ENCODE assay signal across 23 mouse cellular contexts in genomic region chr4:70328033-70328432, GRCm38 (mm10).
"Had no signal": no experiment of that assay in that cellular context is flagged by ENCODE, and none has a peak within 500 bp of the region (broad histone marks: within the 10 kb centered on the region; RNA-seq: fewer than 3 reads in every experiment).

No protein-coding gene starts in this region.

- DNase-seq: forebrain, postnatal 0 days; gastrocnemius, postnatal 14 days; gastrocnemius, postnatal 36 days; heart, adult 18-20 months; heart, postnatal 14 days; heart, postnatal 36 days; kidney, adult 11 months; kidney, adult 2 months; kidney, postnatal 36 days; layer of hippocampus, adult 9-11 months; layer of hippocampus, postnatal 36 days; left cerebral cortex, postnatal 4 days had no signal

- H3K36me3 ChIP-seq: heart, embryonic 15.5 days; hindbrain, embryonic 15.5 days had no signal

- H3K9me3 ChIP-seq: heart, embryonic 10.5 days; heart, embryonic 13.5 days; heart, embryonic 15.5 days; hindbrain, embryonic 13.5 days; hindbrain, embryonic 15.5 days; limb, embryonic 13.5 days; limb, embryonic 15.5 days; liver, embryonic 12.5 days had no signal

- H3K4me3 ChIP-seq: heart, embryonic 10.5 days; heart, embryonic 13.5 days; heart, embryonic 15.5 days; hindbrain, embryonic 13.5 days; hindbrain, embryonic 15.5 days; limb, embryonic 13.5 days; limb, embryonic 15.5 days; liver, embryonic 12.5 days had no signal

- H3K9ac ChIP-seq: forebrain, postnatal 0 days; heart, embryonic 13.5 days; heart, embryonic 15.5 days; hindbrain, embryonic 13.5 days; hindbrain, embryonic 15.5 days; limb, embryonic 13.5 days; limb, embryonic 15.5 days; liver, embryonic 12.5 days; liver, embryonic 14.5 days had no signal

- H3K27me3 ChIP-seq: heart, embryonic 13.5 days; heart, embryonic 15.5 days; hindbrain, embryonic 13.5 days; hindbrain, embryonic 15.5 days; limb, embryonic 13.5 days; limb, embryonic 15.5 days; liver, embryonic 12.5 days had no signal

- ATAC-seq: forebrain, postnatal 0 days; hindbrain, postnatal 0 days; intestine, embryonic 16.5 days; liver, embryonic 12.5 days had no signal

- H3K4me2 ChIP-seq: heart, embryonic 13.5 days; heart, embryonic 15.5 days; hindbrain, embryonic 13.5 days; hindbrain, embryonic 15.5 days; limb, embryonic 13.5 days; limb, embryonic 15.5 days; liver, embryonic 12.5 days had no signal

- H3K4me1 ChIP-seq: heart, embryonic 10.5 days; heart, embryonic 13.5 days; heart, embryonic 15.5 days; hindbrain, embryonic 13.5 days; hindbrain, embryonic 15.5 days; limb, embryonic 13.5 days; limb, embryonic 15.5 days; liver, embryonic 12.5 days had no signal

- H3K27ac ChIP-seq: heart, embryonic 10.5 days; heart, embryonic 13.5 days; heart, embryonic 15.5 days; hindbrain, embryonic 13.5 days; hindbrain, embryonic 15.5 days; hindbrain, postnatal 0 days; limb, embryonic 13.5 days; limb, embryonic 15.5 days; liver, embryonic 12.5 days; liver, embryonic 14.5 days had no signal
